Mouse (Mus musculus) spleen, embryonic (tissue): ENCODE data around the gene Ubxn6.

Experiments used
- CTCF ChIA-PET: fragments of 350-600 bp; sonication (Branson Sonifier 250); formaldehyde crosslinking; loops from one replicate; lab custom pipeline; 2022; lab: Charles Lee

Ubxn6 gene

DNA sequence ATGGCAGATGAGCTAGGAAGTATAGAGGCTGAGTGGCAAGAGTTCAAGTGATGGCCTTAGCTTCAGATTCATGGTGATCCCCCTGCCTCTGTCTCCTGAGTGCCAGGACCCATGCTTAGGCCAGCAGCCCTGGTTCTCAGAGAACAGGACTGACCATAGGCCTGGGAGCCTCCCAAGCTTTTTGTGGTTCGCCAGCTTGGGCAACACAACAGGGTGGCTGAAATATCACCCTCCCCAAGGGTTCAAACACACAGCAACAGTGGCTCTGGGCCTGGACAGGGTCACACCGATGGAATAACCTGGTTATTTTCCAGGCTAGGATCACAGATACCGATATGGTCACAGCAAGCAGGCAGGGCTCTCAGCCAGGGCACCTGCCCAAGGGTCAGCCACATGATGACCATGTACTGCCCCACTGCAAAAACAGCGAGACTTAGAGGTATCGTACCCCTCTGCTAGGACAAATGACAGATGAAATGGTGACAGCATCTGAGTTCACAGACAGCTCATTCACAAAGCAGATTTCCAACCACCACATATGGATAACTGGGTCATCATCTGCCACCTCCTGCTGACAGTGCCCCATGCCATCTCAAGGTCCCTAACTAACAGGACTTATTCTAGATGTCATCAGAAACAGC lies 46.9 kb downstream of the Ubxn6 start:
- CTCF ChIA-PET: no interaction called here

DNA sequence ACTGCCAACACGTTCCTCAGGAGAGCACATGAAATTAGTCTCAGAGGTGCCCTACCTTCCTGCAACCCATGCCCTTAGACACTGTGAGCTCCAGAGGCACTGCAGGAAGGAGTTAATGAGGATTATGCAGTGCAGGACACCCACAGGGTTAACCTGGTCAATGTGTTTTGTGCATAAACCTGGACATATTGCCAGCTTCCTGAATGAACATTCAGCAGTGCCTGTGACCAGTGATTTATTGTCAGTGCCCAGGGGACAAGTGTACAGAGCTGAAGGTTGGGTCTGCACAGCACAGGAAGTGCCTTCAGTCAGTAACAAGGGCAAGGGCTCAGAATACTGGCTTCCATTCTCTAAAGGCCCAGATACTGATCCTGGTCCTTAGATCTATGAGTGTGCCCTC lies 47.9 kb downstream of the Ubxn6 start:
- CTCF ChIA-PET: no interaction called here

DNA sequence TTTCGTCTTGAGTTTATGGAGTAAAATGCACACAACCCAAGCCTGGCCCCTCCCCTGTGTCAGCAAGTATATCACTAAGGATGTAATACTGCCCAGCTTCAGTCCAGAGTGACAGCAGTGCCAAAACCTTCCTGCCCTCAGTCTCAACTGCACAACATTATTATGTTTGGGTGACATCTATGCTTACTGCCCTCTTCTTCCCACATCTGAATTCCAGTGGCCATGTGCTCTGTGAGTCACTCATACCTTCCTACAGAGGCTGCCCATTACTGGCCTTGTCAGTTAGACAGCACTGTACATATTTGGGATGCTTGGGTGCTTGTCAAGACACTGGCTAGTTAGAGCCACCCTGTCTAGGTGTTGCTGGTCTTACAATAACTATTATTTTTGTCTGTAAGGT lies 48.5 kb downstream of the Ubxn6 start:
- CTCF ChIA-PET: no interaction called here

DNA sequence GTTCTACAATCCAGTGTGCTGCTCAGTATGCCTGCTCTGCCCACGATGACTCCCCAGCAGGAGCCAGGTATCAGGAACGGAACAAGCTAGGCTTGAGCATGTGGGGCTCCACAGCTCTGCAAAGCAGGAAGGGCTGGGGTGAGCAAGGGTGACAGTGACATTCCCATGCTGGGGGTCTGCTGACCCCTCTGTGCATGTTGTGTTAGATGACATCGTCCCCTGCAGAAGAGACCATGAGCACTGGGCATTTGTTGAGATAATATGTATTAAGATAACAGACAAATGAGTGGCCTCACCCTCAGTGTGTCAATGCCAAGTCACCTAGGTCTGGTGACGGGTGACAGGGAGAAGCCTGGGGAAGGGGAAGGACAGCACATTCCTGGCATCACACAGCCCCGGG lies 49.9 kb downstream of the Ubxn6 start:
- CTCF ChIA-PET: no interaction called here

DNA sequence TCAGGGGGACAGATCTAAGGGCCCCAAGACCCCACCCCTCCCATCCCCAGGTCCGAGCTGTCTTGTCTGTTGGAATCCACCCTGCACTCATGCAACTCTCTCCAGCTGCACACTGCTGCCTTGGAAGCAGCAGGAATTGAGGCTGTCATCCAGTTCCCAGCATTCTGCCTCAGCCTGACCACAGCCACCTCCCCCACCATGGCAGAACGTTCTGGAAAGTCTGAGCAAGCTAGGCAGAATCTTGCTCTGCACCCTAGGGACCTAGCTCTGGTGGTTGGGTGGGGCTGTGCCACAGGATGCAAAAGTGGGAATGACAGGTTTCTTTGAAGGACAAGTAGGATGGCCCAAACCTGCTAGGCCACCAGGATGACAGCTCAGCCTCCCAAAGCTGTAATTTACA lies 50.4 kb downstream of the Ubxn6 start:
- CTCF ChIA-PET: no interaction called here

DNA sequence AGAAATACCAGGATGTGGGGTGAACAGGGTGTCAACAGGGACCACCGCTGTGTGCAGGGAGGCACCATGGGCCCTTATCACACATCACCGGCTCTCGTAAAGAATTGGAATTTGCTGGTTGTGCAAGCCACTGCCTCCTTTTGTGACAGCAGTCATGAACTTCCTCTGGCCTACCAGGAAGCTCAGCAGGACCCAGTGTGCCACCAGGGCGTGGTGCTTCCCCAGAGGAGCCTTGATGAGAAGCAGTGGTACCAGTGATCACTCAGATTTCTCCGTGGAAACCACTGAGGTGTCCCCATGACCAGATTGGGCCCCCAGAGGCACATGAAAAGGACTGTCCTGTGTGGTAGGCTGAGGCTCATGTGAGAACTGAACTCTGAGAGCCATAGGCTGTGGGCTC lies 51.4 kb downstream of the Ubxn6 start:
- CTCF ChIA-PET: no interaction called here

DNA sequence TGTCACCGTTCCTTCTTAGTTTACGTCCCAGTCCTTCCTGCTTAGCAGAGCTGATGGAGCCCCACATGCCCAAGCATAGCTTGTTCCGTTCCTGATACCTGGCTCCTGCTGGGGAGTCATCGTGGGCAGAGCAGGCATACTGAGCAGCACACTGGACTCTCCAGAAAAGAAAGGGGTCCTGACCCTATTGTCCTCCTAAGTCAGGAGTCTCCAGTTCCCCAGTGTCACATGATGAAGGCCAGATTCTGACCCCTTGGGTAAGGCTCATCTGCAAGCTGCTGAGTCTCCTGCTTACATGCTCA lies 51.9 kb downstream of the Ubxn6 start:
- CTCF ChIA-PET: interaction anchor here (1.3 kb wide), 1 partner anchor 9 kb away, joined by 5 read pairs; no protein-coding TSS in a partner anchor

DNA sequence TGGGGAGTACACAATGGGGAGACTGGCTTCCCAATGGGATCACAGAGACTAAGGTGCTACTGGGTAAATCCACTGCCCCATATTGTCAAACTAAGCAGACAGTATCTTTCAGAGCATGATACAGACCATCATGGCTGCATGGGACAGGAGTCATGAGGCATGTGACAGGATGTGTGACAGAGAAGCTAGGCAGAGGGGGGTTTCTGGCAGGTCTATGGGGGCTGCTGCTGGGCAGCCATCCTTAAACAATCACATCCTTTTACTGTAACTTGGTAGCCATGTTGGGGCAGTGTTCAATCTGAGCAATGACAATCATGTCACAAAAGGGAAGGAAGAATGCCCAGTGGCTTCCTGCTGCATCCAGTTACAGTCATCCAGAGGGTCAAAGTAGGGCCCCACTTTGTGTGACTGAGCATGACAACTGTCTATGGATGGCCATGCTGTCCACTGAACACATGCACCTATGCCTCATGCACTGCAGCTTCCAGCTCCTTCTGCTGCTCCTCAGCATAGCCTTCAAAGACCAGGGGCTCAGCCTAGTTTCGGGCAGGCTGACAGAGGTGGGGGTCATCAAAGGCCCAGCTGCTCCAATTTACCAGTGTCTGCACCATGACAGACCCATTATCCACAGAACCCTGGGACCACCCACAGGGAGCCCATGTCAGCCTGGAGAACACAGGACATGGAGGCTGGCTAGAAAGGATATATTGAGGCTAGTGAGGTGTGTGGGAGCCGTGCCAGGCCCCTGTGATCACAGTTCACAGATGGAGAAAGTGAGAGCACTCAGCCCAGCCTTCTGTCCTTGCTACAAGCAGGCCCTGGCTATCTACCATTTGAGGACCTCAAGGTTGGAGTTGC lies 52.5 kb downstream of the Ubxn6 start:
- CTCF ChIA-PET: interaction anchor here (1.3 kb wide), 1 partner anchor 9 kb away, joined by 5 read pairs; no protein-coding TSS in a partner anchor

DNA sequence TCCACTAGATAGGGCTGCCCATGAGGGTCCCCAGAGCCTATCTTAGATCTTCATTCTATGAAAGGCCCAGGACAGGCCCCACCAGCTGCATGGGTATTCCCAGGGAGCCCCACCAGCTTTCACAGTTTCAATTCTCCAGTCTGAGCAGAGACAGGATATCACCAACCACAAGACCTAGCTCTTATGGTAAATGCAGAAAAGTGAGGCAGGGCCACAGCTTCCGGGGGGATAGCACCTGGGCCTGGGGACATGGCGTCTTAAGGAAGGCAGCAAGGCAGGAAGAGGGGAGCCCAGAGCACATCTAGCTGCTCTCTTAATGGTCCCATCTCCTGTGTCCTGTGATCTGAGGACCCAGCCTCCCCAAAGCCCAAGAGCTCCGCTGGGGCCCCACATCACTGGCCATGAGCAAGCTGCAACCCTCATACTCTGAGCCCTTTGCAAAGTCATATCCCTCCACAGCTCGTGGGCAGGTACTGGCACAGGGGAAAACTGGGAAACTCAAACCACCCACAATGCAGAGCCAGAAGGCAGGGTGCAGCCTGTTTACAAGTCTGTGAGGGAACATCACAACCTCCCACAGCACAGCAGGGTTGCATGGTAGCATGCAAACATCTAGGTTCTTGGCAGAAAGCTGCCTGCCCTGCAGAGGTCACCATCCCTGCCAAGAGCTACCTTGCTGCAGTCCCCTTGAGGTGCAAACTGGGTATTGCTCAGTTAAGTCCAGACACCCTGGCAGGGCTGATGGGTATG lies 53.5 kb downstream of the Ubxn6 start:
- CTCF ChIA-PET: interaction anchor here (0.9 kb wide), 1 partner anchor 11 kb away, joined by 3 read pairs; no protein-coding TSS in a partner anchor

DNA sequence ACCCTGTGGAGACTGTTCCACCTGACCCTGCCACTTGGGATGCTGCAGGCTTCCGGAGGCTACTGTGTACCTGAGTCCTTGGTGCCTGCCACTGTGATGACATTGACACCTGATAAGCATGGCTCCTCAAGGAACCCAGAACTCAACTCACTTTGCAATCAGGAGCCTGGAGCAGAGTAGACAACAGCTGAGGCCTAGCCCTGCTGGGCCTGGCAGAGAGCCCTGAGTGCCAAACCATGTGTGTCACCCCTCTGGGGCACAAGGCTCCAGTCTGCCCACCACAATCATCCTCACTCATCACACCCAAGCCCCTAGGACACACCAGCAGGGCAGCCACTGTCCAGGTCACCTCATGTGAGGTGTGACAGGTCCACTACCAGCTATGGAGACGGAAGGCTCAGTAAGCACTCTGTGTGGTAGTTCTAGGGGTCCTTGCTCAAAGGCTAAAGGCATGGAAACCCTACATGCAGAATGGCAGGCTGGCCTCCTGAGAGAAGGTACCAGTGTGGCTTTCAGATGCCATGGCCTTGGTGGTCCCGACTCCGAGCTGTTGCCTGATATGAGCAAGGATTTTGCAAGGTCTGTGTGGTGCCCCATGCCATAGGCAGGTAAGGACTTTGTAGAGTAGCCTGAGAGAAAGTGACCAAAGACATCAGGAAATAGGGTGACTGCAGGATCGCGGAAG lies 54.3 kb downstream of the Ubxn6 start:
- CTCF ChIA-PET: no interaction called here

DNA sequence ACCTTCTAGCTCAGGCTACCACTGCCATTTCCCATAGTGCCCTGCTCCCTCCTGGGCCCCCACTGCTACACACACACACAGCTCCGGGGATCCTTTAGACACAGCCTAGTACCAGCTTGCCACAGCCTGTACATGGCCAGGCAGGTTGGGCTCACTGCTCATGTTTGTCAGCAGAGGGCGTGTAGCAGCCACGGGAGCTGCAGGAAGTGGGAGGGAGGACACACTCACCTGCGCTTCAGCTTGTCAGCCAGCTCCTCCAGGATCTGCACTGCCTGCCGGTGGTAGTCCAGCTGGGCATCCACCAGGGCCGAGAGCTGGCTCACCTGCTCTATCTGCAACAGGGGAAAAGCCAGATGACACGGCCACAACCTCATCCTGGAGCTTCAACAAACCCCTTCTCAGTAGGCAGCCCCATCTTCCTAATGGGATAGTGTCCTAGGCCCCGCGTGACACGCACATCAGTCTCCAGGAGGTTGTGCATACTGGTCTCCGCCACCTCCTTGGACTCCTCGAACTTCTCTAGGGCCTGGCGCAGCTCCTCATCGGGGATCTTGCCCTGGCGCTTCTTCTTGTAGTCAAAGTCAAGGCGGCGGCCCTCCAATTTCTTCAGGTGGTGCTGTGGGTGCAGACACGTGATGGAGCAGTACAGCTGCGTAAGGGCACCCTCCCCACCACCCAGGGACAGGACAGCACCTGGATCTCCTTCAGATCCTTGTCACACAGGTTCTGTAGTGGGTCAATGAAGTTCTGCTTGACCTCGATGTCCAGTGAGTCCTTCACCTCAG lies 56.3 kb downstream of the Ubxn6 start:
- CTCF ChIA-PET: interaction anchor here (0.9 kb wide), 1 partner anchor 16 kb away, joined by 3 read pairs; no protein-coding TSS in a partner anchor

DNA sequence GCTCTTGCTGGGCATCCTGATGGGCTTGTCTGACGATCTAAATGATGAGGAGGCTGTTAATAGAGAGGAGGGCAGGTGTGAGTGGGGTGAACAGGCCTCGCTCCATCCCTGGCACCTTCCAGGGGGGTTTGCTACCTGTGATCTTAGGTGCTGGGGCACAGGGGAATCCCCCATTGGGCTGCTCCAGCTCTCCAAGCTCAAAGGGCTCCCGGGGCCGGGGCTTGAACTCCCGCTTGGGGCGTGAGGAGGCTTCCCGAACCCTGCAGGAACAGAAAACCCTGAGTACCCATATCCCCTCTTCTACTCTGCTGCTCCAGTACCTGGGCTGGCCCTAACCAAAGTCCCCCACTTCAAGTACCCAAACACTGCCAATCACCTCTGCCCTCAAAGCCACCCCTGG lies 57.0 kb downstream of the Ubxn6 start:
- CTCF ChIA-PET: interaction anchor here (1.1 kb wide), 1 partner anchor 9 kb away, joined by 5 read pairs; no protein-coding TSS in a partner anchor
